Mouse (Mus musculus) intestine, postnatal 0 days (tissue): ENCODE measurements at regions not wholly inside any gene's neighbourhood (a gene's known extent, or its start where the extent isn't known, plus 50 kb on each side); places are given as distances from the start of the nearest gene placed in this dataset.

ENCODE experiments used
- ATAC-seq: fragments of 200-750 bp; cut with Nextera tagmentation; 2 replicates; pipeline ENCODE4 v1.8.0; 2017; ENCODE audit warnings: mild to moderate bottlenecking, moderate TSS enrichment, moderate library complexity
- H3K27ac ChIP-seq: fragments of 300-500 bp; sonication (generic); 2 replicates; pipeline ENCODE4 v1.5.1; 2014; ENCODE audit warnings: mild to moderate bottlenecking, low read depth, low read length, moderate library complexity
- H3K27me3 ChIP-seq: fragments of 300-500 bp; sonication (generic); replicated peaks from 2 replicates; pipeline ENCODE4 v1.6.1; 2014; ENCODE audit warnings: low read length, mixed read lengths; ENCODE audit not compliant: control insufficient read depth, insufficient read depth
- H3K36me3 ChIP-seq: fragments of 300-500 bp; sonication (generic); 2 replicates; pipeline ENCODE4 v1.6.1; 2014; ENCODE audit warnings: mild to moderate bottlenecking, moderate library complexity; ENCODE audit not compliant: control insufficient read depth, insufficient read depth
- H3K4me1 ChIP-seq: fragments of 300-500 bp; sonication (generic); replicated peaks from 2 replicates; pipeline ENCODE4 v1.6.1; 2014; ENCODE audit warnings: antibody characterized with exemption, low read length, mixed read lengths; ENCODE audit not compliant: control insufficient read depth, insufficient read depth
- H3K4me2 ChIP-seq: fragments of 300-500 bp; sonication (generic); replicated peaks from 2 replicates; pipeline ENCODE4 v1.6.1; 2014; ENCODE audit warnings: low read depth, mild to moderate bottlenecking, moderate library complexity
- H3K4me3 ChIP-seq: fragments of 300-500 bp; sonication (generic); 2 replicates; pipeline ENCODE4 v1.5.1; 2014; ENCODE audit warnings: low read depth, low read length
- H3K9ac ChIP-seq: fragments of 300-500 bp; sonication (generic); 2 replicates; pipeline ENCODE4 v1.6.1; 2014; ENCODE audit warnings: mild to moderate bottlenecking, low read depth, low read length
- H3K9me3 ChIP-seq: fragments of 300-500 bp; sonication (generic); 2 replicates; pipeline ENCODE4 v1.6.1; 2016; ENCODE audit warnings: mixed run types; ENCODE audit not compliant: control insufficient read depth
- CTCF ChIP-seq: sonication (generic); IDR thresholded peaks from 2 replicates; pipeline ENCODE4 v1.5.1; 2016; ENCODE audit warnings: low read depth, mild to moderate bottlenecking, control low read depth, antibody characterized with exemption, moderate library complexity
- whole genome bisulfite sequencing: fragments of 180-500 bp; shearing (Covaris S2); extraction: QIAGEN DNeasy Blood & Tissue Kit; methylation state at CpG from one replicate; pipeline ENCODE4 v1.1.7; 2014; 5-methylcytosine and 5-hydroxymethylcytosine counted together

- Histone ChIP-seq H3K27me3 (no peaks in the 10 kb centered on the region), H3K4me2 (no peak overlapping the region), H3K4me3 (no peak overlapping the region), H3K36me3 (no peaks in the 10 kb centered on the region), H3K9me3 (no peaks in the 10 kb centered on the region), H3K4me1 (no peaks in the 10 kb centered on the region), H3K27ac (no peak overlapping the region), H3K9ac (no peak overlapping the region)
- ATAC-seq = no peak
- TF ChIP-seq CTCF = no peak
- 91% methylated on average over 3 of the region's 3 CpGs for WGBS
Measured at GRCm38 (mm10) chr6:135662386-135662785, 300.0 kb downstream of the Emp1 start.

- Histone ChIP-seq H3K27me3 (no peaks in the 10 kb centered on the region), H3K36me3 (no peaks in the 10 kb centered on the region), H3K9ac (no peak overlapping the region), H3K4me3 (no peak overlapping the region), H3K9me3 (no peaks in the 10 kb centered on the region), H3K4me1 (no peaks in the 10 kb centered on the region), H3K4me2 (no peak overlapping the region), H3K27ac (no peak overlapping the region)
- no peak for ATAC-seq
- WGBS = 85% methylated on average over 4 of the region's 4 CpGs
- no peak for TF ChIP-seq CTCF
Measured at GRCm38 (mm10) chr6:135662801-135663537, 300.6 kb downstream of the Emp1 start.
